Mouse (Mus musculus) embryonic facial prominence, embryonic 11.5 days (tissue): ENCODE results near the gene Mink1. TPM values are rescaled to one million over a fixed set of nuclear protein-coding genes. Genes with fewer than 3 reads are reported as not detected.
A peak's percentile ranks its signal among the peaks of the same experiment; 100 is the strongest.

Experiments used
- ATAC-seq: fragments of 200-750 bp; cut with Nextera tagmentation; replicated peaks from 2 replicates; pipeline ENCODE4 v1.8.0; 2017; ENCODE audit warnings: low read depth; ENCODE audit not compliant: insufficient number of reproducible peaks, low FRiP score, low TSS enrichment
- DNase-seq: peaks from one replicate; pipeline ENCODE4 v3.0.0-alpha.2; 2015; ENCODE audit warnings: low spot score
- H3K27ac ChIP-seq: fragments of 300-500 bp; sonication (generic); replicated peaks from 2 replicates; pipeline ENCODE4 v1.5.1; 2014; ENCODE audit warnings: mild to moderate bottlenecking, low read depth, low read length, control low read depth
- H3K27me3 ChIP-seq: fragments of 300-500 bp; sonication (generic); 2 replicates; pipeline ENCODE4 v1.6.1; 2014; ENCODE audit warnings: mild to moderate bottlenecking, low read length, moderate library complexity, mixed read lengths; ENCODE audit not compliant: control insufficient read depth, insufficient read depth
- H3K36me3 ChIP-seq: fragments of 300-500 bp; sonication (generic); replicated peaks from 2 replicates; pipeline ENCODE4 v1.6.1; 2014; ENCODE audit warnings: low read depth, mild to moderate bottlenecking, low read length, moderate library complexity, mixed read lengths; ENCODE audit not compliant: control insufficient read depth, insufficient read depth
- H3K4me1 ChIP-seq: fragments of 300-500 bp; sonication (generic); 2 replicates; pipeline ENCODE4 v1.6.1; 2014; ENCODE audit warnings: low read length, mixed read lengths; ENCODE audit not compliant: control insufficient read depth, insufficient read depth
- H3K4me2 ChIP-seq: fragments of 300-500 bp; sonication (generic); 2 replicates; pipeline ENCODE4 v1.6.1; 2014; ENCODE audit warnings: low read depth, mild to moderate bottlenecking, control low read depth, low read length, moderate library complexity
- H3K4me3 ChIP-seq: fragments of 300-500 bp; sonication (generic); 2 replicates; pipeline ENCODE4 v1.5.1; 2014; ENCODE audit warnings: low read depth, low read length, control low read depth
- H3K9ac ChIP-seq: fragments of 300-500 bp; sonication (generic); replicated peaks from 2 replicates; pipeline ENCODE4 v1.6.1; 2014; ENCODE audit warnings: mild to moderate bottlenecking, control low read depth, low read length
- H3K9me3 ChIP-seq: fragments of 300-500 bp; sonication (generic); replicated peaks from 2 replicates; pipeline ENCODE4 v1.6.1; 2016; ENCODE audit warnings: mild to moderate bottlenecking, low read length, inconsistent platforms, mixed read lengths; ENCODE audit not compliant: control insufficient read depth
- WGBS: fragments of 180-500 bp; shearing (Covaris S2); extraction: QIAGEN DNeasy Blood & Tissue Kit; methylation state at CpG from one replicate; pipeline ENCODE4 v1.1.7; 2014; 5-methylcytosine and 5-hydroxymethylcytosine counted together
- polyA plus RNA-seq: library from polyadenylated mRNA; unstranded; fragments of >200 nt; fragmentation: Nextera tagmentation; extraction: Ambion mirVana; gene quantifications from 2 replicates; pipeline ENCODE4 v1.2.1, GENCODE M21; 2014

The Mink1 gene
- polyA plus RNA-seq, result 12.6 and 13.7 TPM in 2 replicates

DNA sequence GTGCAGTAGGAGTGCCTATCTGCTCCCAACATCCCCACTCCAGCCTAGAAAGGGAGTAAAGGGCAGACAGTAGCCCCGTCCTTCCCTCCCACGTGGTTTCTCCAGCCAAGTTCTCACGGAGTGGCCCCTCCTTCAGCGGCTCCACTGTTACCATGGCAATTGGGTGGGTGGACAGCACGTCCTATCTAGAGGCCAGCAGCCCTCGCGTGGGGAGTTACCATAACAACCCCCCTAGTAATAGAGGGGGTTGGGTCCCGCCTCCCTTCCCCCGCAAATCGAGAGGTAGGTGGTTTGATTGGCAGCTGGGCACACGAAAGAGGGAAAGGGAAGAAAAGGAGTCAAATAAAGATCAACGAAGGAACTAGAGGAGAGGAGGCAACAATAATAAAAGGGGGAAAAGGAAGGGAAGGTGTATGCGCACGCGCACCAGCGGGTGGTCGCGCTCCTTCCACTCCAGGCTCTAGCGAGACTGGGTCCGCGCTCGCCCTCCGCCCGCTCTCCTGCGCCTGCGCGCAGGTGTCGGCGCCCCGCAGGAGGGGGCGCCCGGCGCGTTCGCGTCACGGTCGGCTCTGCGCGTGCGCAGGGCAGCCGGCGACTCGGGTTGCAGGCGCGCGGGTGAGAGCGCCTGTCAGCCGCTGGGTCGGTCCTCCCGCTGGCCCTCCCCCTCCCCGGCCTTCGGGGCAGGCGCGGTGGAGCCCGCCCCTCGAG is at the start of gene Mink1:
TSS of gene Mink1 (plus strand) at position 595 of the 708 bp plus-strand sequence.
- peak within 1 kb of the TSS; percentile 87 for H3K4me2 ChIP-seq
- peak within 1 kb of the TSS; percentile 82 for H3K9ac ChIP-seq
- no peaks in the 10 kb centered on the region for H3K27me3 ChIP-seq
- DNase-seq (peak; percentile 95), ATAC-seq (peak; percentile 91)
- WGBS, result under 1% methylated on average over 49 of the region's 57 CpGs
- peak within 1 kb of the TSS; percentile 87 for H3K27ac ChIP-seq
- H3K4me1 ChIP-seq, result peaks cover 6% of the 10 kb centered on the region
- H3K36me3 ChIP-seq, result no peaks in the 10 kb centered on the region
- peak within 1 kb of the TSS; percentile 87 for H3K4me3 ChIP-seq
- H3K9me3 ChIP-seq, result no peaks in the 10 kb centered on the region

- DNase-seq, result no peak
- 0 out of 2 replicates have a peak, but pooled peaks cover 2% of the 10 kb centered on the region for H3K4me1 ChIP-seq
- no peaks in the 10 kb centered on the region for H3K36me3 ChIP-seq
- H3K4me2 ChIP-seq, result no peak overlapping the region
- no peaks in the 10 kb centered on the region for H3K27me3 ChIP-seq
- no peak overlapping the region for H3K4me3 ChIP-seq
- H3K9me3 ChIP-seq, result no peaks in the 10 kb centered on the region
- WGBS, result 57% methylated on average over 11 of the region's 11 CpGs
- no peak overlapping the region for H3K27ac ChIP-seq
- ATAC-seq, result no peak
- no peak overlapping the region for H3K9ac ChIP-seq
Measured at GRCm38 (mm10) chr11:70513520-70513919, 49.2 kb upstream of the Mink1 start.

DNA sequence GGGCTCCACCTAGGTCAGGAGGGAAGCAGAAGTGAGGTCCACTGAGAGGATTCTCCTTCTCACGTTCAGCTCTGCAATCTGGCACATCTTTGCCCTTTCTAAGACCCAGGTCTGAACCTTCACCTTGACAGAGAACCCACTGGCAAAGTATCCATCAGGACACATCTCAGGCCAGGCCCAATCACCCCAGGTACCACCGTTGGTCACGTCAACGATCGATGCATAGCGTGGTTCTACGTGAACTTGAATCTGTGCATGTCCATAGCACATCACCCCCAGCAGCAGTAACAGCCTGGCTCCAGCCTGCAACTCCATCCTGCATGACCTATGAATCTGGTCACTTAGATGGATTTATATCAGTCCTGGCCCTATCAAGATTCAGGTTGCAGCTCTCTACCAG is 48.4 kb upstream of the Mink1 start, which contains the start of gene Vmo1:
TSS of gene Vmo1 (minus strand) at position 329 of the 400 bp plus-strand sequence.
- Histone ChIP-seq H3K36me3 (no peaks in the 10 kb centered on the region), H3K4me3 (no peak within 1 kb of the TSS), H3K27me3 (no peaks in the 10 kb centered on the region), H3K4me2 (no peak within 1 kb of the TSS), H3K27ac (no peak within 1 kb of the TSS), H3K9ac (no peak within 1 kb of the TSS), H3K4me1 (0 out of 2 replicates have a peak, but pooled peaks cover 2% of the 10 kb centered on the region), H3K9me3 (no peaks in the 10 kb centered on the region)
- no peak for ATAC-seq
- DNase-seq, result no peak
- 86% methylated on average over 7 of the region's 7 CpGs for WGBS

GRCm38 (mm10) chr11:70516352-70516751 is 46.3 kb upstream of the Mink1 start:
- no peak overlapping the region for H3K27ac ChIP-seq
- ATAC-seq, result no peak
- H3K4me2 ChIP-seq, result no peak overlapping the region
- H3K27me3 ChIP-seq, result no peaks in the 10 kb centered on the region
- H3K4me3 ChIP-seq, result no peak overlapping the region
- 30% methylated on average over 2 of the region's 2 CpGs for WGBS
- DNase-seq, result peak; percentile 77
- no peaks in the 10 kb centered on the region for H3K4me1 ChIP-seq
- no peaks in the 10 kb centered on the region for H3K36me3 ChIP-seq
- no peak overlapping the region for H3K9ac ChIP-seq
- H3K9me3 ChIP-seq, result no peaks in the 10 kb centered on the region

- no peak for DNase-seq
- no peaks in the 10 kb centered on the region for H3K27me3 ChIP-seq
- WGBS, result 58% methylated on average over 1 of the region's 1 CpGs
- H3K9ac ChIP-seq, result no peak overlapping the region
- H3K4me1 ChIP-seq, result no peaks in the 10 kb centered on the region
- no peak overlapping the region for H3K4me2 ChIP-seq
- H3K27ac ChIP-seq, result no peak overlapping the region
- no peaks in the 10 kb centered on the region for H3K9me3 ChIP-seq
- H3K36me3 ChIP-seq, result no peaks in the 10 kb centered on the region
- no peak overlapping the region for H3K4me3 ChIP-seq
- no peak for ATAC-seq
Measured at GRCm38 (mm10) chr11:70518436-70518835, 44.2 kb upstream of the Mink1 start.

GRCm38 (mm10) chr11:70518923-70519322 is 43.8 kb upstream of the Mink1 start, which contains the start of gene Gltpd2:
TSS of gene Gltpd2 (plus strand) at chr11:70519196.
- 79% methylated on average over 10 of the region's 10 CpGs for WGBS
- H3K9me3 ChIP-seq, result no peaks in the 10 kb centered on the region
- peak within 1 kb of the TSS; percentile 43 for H3K9ac ChIP-seq
- peak within 1 kb of the TSS; percentile 5 for H3K4me3 ChIP-seq
- ATAC-seq (no peak), DNase-seq (no peak)
- no peaks in the 10 kb centered on the region for H3K36me3 ChIP-seq
- no peaks in the 10 kb centered on the region for H3K4me1 ChIP-seq
- peak within 1 kb of the TSS; percentile 24 for H3K4me2 ChIP-seq
- no peaks in the 10 kb centered on the region for H3K27me3 ChIP-seq
- H3K27ac ChIP-seq, result no peak within 1 kb of the TSS

- Histone ChIP-seq H3K4me3 (peak overlapping the region; percentile 5), H3K9me3 (no peaks in the 10 kb centered on the region), H3K36me3 (no peaks in the 10 kb centered on the region), H3K27ac (no peak overlapping the region), H3K9ac (peak overlapping the region; percentile 43), H3K4me1 (no peaks in the 10 kb centered on the region), H3K4me2 (peak overlapping the region; percentile 24), H3K27me3 (no peaks in the 10 kb centered on the region)
- ATAC-seq (no peak; the same call in 1 of the 2 replicates), DNase-seq (peak; percentile 40)
- WGBS, result 14% methylated on average over 41 of the region's 41 CpGs
Measured at GRCm38 (mm10) chr11:70520178-70520769, 42.4 kb upstream of the Mink1 start.
